In genomic region chr2:162930516-162931122, GRCm38 (mm10) we compare ENCODE assay signal across 8 mouse cellular contexts. TPM values are rescaled to one million over a fixed set of nuclear protein-coding genes. Genes with fewer than 3 reads are reported as not detected.
DNase-seq lines count a peak whose midpoint lies in the region; ATAC-seq and TF ChIP-seq lines count a peak whose summit lies in the region.

No protein-coding gene starts in this region.

- TF ChIP-seq POLR2A in heart, adult 2 months (IDR thresholded peaks at IDR 0.05; ENCODE audit: insufficient read depth, low read depth, low read length), result no peak
- no peak for TF ChIP-seq POLR2A in liver, adult 2 months (IDR thresholded peaks at IDR 0.05; ENCODE audit: extremely low read depth, insufficient read depth, low read length)

- no peaks in the 10 kb centered on the region for H3K9me3 ChIP-seq in forebrain, embryonic 10.5 days
- no peaks in the 10 kb centered on the region for H3K9me3 ChIP-seq in stomach, embryonic 14.5 days (ENCODE audit: control insufficient read depth, low read depth, low read length)

- no peaks in the 10 kb centered on the region for H3K27me3 ChIP-seq in heart, adult 2 months (ENCODE audit: control insufficient read depth, insufficient read depth, low read length)
- H3K27me3 ChIP-seq in forebrain, embryonic 10.5 days (ENCODE audit: poor library complexity, severe bottlenecking), result peaks cover 9% of the 10 kb centered on the region; the same call in 1 of the 2 replicates
- H3K27me3 ChIP-seq in liver, adult 2 months (ENCODE audit: control insufficient read depth, insufficient read depth, low read length), result no peaks in the 10 kb centered on the region
- no peaks in the 10 kb centered on the region for H3K27me3 ChIP-seq in stomach, embryonic 14.5 days (ENCODE audit: control insufficient read depth, insufficient read depth, low read length)

- no peak for DNase-seq in heart, adult 2 months
- no peak for DNase-seq in heart, postnatal 25 days (ENCODE audit: low spot score)
- DNase-seq in forebrain, embryonic 10.5 days (ENCODE audit: extremely low spot score, low spot score), result peak; percentile 46
- no peak for DNase-seq in liver, adult 2 months (ENCODE audit: extremely low read depth, low read depth, low spot score)
- no peak for DNase-seq in adrenal gland, postnatal 25 days
- no peak for DNase-seq in cerebellum, adult 18-20 months

- H3K4me2 ChIP-seq in stomach, embryonic 14.5 days (replicated peaks; ENCODE audit: low read depth, low read length), result peak overlapping the region; percentile 82

- TF ChIP-seq CTCF in heart, adult 2 months (IDR thresholded peaks at IDR 0.05), result no peak
- no peak for TF ChIP-seq CTCF in liver, adult 2 months (IDR thresholded peaks at IDR 0.05; ENCODE audit: low read depth, low read length)

- TF ChIP-seq EP300 in heart, adult 2 months (IDR thresholded peaks at IDR 0.05; ENCODE audit: insufficient read depth, low read depth, low read length), result no peak

- peak overlapping the region; percentile 95 for H3K4me3 ChIP-seq in heart, adult 2 months
- peak overlapping the region; percentile 99 for H3K4me3 ChIP-seq in forebrain, embryonic 10.5 days
- H3K4me3 ChIP-seq in liver, adult 2 months (ENCODE audit: insufficient read depth, low read depth, low read length), result peak overlapping the region; percentile 98
- H3K4me3 ChIP-seq in stomach, embryonic 14.5 days (ENCODE audit: low read depth, low read length), result peak overlapping the region; percentile 96

- H3K36me3 ChIP-seq in heart, adult 2 months (ENCODE audit: control insufficient read depth, insufficient read depth, low read length), result peaks cover 13% of the 10 kb centered on the region
- H3K36me3 ChIP-seq in forebrain, embryonic 10.5 days (replicated peaks), result peaks cover 33% of the 10 kb centered on the region
- peaks cover 27% of the 10 kb centered on the region for H3K36me3 ChIP-seq in liver, adult 2 months (ENCODE audit: control insufficient read depth, insufficient read depth, low read length)
- peaks cover 26% of the 10 kb centered on the region for H3K36me3 ChIP-seq in stomach, embryonic 14.5 days (ENCODE audit: control insufficient read depth, insufficient read depth, low read length)

- H3K79me2 ChIP-seq in heart, adult 2 months (replicated peaks; ENCODE audit: control insufficient read depth, insufficient read depth, low read length), result no peaks in the 10 kb centered on the region
- peaks cover 14% of the 10 kb centered on the region for H3K79me2 ChIP-seq in liver, adult 2 months (ENCODE audit: control insufficient read depth, insufficient read depth, low read length)

- H3K27ac ChIP-seq in heart, adult 2 months, result peak overlapping the region; percentile 93
- H3K27ac ChIP-seq in forebrain, embryonic 10.5 days, result peak overlapping the region; percentile 100
- peak overlapping the region; percentile 43 for H3K27ac ChIP-seq in liver, adult 2 months (replicated peaks; ENCODE audit: insufficient read depth, low read depth, low read length)
- peak overlapping the region; percentile 96 for H3K27ac ChIP-seq in stomach, embryonic 14.5 days (ENCODE audit: low read length)

- WGBS in heart, adult 2 months, result under 1% methylated on average over 18 of the region's 18 CpGs
- 2% methylated on average over 18 of the region's 18 CpGs for WGBS in forebrain, embryonic 10.5 days
- WGBS in liver, adult 2 months, result under 1% methylated on average over 18 of the region's 18 CpGs
- WGBS in stomach, embryonic 14.5 days, result 1% methylated on average over 18 of the region's 18 CpGs

- peak overlapping the region; percentile 73 for H3K9ac ChIP-seq in heart, adult 2 months (ENCODE audit: low read depth, low read length)
- peak overlapping the region; percentile 78 for H3K9ac ChIP-seq in liver, adult 2 months (ENCODE audit: low read depth, low read length)
- peak overlapping the region; percentile 100 for H3K9ac ChIP-seq in stomach, embryonic 14.5 days (replicated peaks; ENCODE audit: low read depth, low read length)

- H3K4me1 ChIP-seq in heart, adult 2 months (ENCODE audit: control insufficient read depth, insufficient read depth, low read length), result peaks cover 3% of the 10 kb centered on the region
- peaks cover 23% of the 10 kb centered on the region for H3K4me1 ChIP-seq in forebrain, embryonic 10.5 days
- H3K4me1 ChIP-seq in liver, adult 2 months (ENCODE audit: control insufficient read depth, insufficient read depth, low read length), result peaks cover 8% of the 10 kb centered on the region
- H3K4me1 ChIP-seq in stomach, embryonic 14.5 days (ENCODE audit: control insufficient read depth, insufficient read depth, low read length), result peaks cover 4% of the 10 kb centered on the region; the same call in 1 of the 2 replicates

- intact Hi-C loops in heart, adult 2 months (cut with DNase I), result loop anchor here (2.0 to 10.0 kb wide), 2 partner anchors 86 to 484 kb away; partner anchors contain the start of gene Ift52
- intact Hi-C loops in heart, postnatal 25 days (cut with DNase I), result loop anchor here (5.0 kb wide), 1 partner anchor 87 kb away; the partner anchor contains the start of gene Ift52

- ATAC-seq in CD4-positive, CD25-positive, alpha-beta regulatory T cell, adult 4 months, result peak; percentile 33
- ATAC-seq in stomach, embryonic 14.5 days (ENCODE audit: insufficient number of reproducible peaks, insufficient read depth, low FRiP score, low read depth), result 0 out of 2 replicates have a peak, but pooled peaks have one; percentile 2

RNA-seq across cellular contexts. Expression of gene Srsf6, which starts 0.7 kb away (rescaled TPM):
- total RNA-seq in heart, adult 2 months (2021), result 10 to 100 TPM; 61.2 to 68.3 TPM
- 48.0 and 75.1 TPM in 2 replicates for polyA plus RNA-seq in heart, adult 2 months (2012; rRNA removed)
- total RNA-seq in heart, postnatal 25 days (2021), result 10 to 100 TPM; 63.7 to 70.7 TPM
- polyA plus RNA-seq in CD4-positive, CD25-positive, alpha-beta regulatory T cell, adult 4 months (2017; shearing (Covaris generic)), result 10 to 100 TPM; 21.3 to 37.8 TPM
- polyA plus RNA-seq in forebrain, embryonic 10.5 days (2016; fragmentation: Nextera tagmentation; extraction: Ambion mirVana), result 291 and 302 TPM in 2 replicates
- 34.3 and 37.1 TPM in 2 replicates for total RNA-seq in liver, adult 2 months (2014; rRNA removed)
- polyA plus RNA-seq in liver, adult 2 months (2012; rRNA removed), result 60.0 and 81.2 TPM in 2 replicates
- polyA plus RNA-seq in stomach, embryonic 14.5 days (2014; fragmentation: Nextera tagmentation; extraction: Ambion mirVana), result 193 and 202 TPM in 2 replicates
- 232 and 238 TPM in 2 replicates for total RNA-seq in adrenal gland, postnatal 25 days (2021)

RNA-seq across cellular contexts. Expression of gene L3mbtl1, which starts 12.7 kb away (rescaled TPM):
- total RNA-seq in heart, adult 2 months (2021), result under 1 TPM in 1 of 2 experiments, not detected in 1; 0.65 TPM
- polyA plus RNA-seq in heart, adult 2 months (2012; rRNA removed), result 0.10 TPM in 1 of 2 replicates, not detected in the other
- not detected for total RNA-seq in heart, postnatal 25 days (2021)
- under 1 TPM in 1 of 2 experiments, not detected in 1; 0.15 TPM for polyA plus RNA-seq in CD4-positive, CD25-positive, alpha-beta regulatory T cell, adult 4 months (2017; shearing (Covaris generic))
- 0.11 and 0.33 TPM in 2 replicates for polyA plus RNA-seq in forebrain, embryonic 10.5 days (2016; fragmentation: Nextera tagmentation; extraction: Ambion mirVana)
- 0.28 TPM in 1 of 2 replicates, not detected in the other for total RNA-seq in liver, adult 2 months (2014; rRNA removed)
- polyA plus RNA-seq in liver, adult 2 months (2012; rRNA removed), result 0.11 TPM in 1 of 2 replicates, not detected in the other
- polyA plus RNA-seq in stomach, embryonic 14.5 days (2014; fragmentation: Nextera tagmentation; extraction: Ambion mirVana), result 0.30 and 0.36 TPM in 2 replicates
- total RNA-seq in adrenal gland, postnatal 25 days (2021), result 0.24 TPM in 1 of 2 replicates, not detected in the other

RNA-seq across cellular contexts. Expression of gene Sgk2, which starts 56.5 kb away (rescaled TPM):
- total RNA-seq in heart, adult 2 months (2021), result not detected
- polyA plus RNA-seq in heart, adult 2 months (2012; rRNA removed), result not detected in 2 replicates
- total RNA-seq in heart, postnatal 25 days (2021), result not detected
- not detected for polyA plus RNA-seq in CD4-positive, CD25-positive, alpha-beta regulatory T cell, adult 4 months (2017; shearing (Covaris generic))
- not detected in 2 replicates for polyA plus RNA-seq in forebrain, embryonic 10.5 days (2016; fragmentation: Nextera tagmentation; extraction: Ambion mirVana)
- total RNA-seq in liver, adult 2 months (2014; rRNA removed), result 39.4 and 65.0 TPM in 2 replicates
- polyA plus RNA-seq in liver, adult 2 months (2012; rRNA removed), result 27.8 and 39.0 TPM in 2 replicates
- 0.08 TPM in 1 of 2 replicates, not detected in the other for polyA plus RNA-seq in stomach, embryonic 14.5 days (2014; fragmentation: Nextera tagmentation; extraction: Ambion mirVana)
- total RNA-seq in adrenal gland, postnatal 25 days (2021), result 1.6 and 1.8 TPM in 2 replicates

Comparison
In these comparisons a context has a peak if more than half of its experiments do, and no peak if none do; other contexts are left out.
1. H3K27ac ChIP-seq: peak in every context shown above with its lines; median percentile 100 in forebrain, embryonic 10.5 days; 96 in stomach, embryonic 14.5 days; 93 in heart, adult 2 months; 43 in liver, adult 2 months.
2. RNA of gene Sgk2, which starts 56.5 kb away (polyA plus RNA-seq): 27.8 to 39.0 TPM in liver, adult 2 months; not detected in forebrain, embryonic 10.5 days, 0.08 TPM in stomach, embryonic 14.5 days, not detected in heart, adult 2 months and not detected in CD4-positive, CD25-positive, alpha-beta regulatory T cell, adult 4 months; every median in the first group is over 10 times any median in the second.
3. Peak in every context shown above with its lines, with median percentiles within 50 percentile points of each other: H3K4me3 ChIP-seq and H3K9ac ChIP-seq.